Mouse (Mus musculus) kidney, embryonic 16.5 days (tissue): ENCODE results near the gene Exoc2. TPM values are rescaled to one million over a fixed set of nuclear protein-coding genes. Genes with fewer than 3 reads are reported as not detected.

Experiments used
- ATAC-seq: fragments of 200-750 bp; cut with Nextera tagmentation; 2 replicates; pipeline ENCODE4 v1.8.0; 2017; ENCODE audit warnings: moderate TSS enrichment; ENCODE audit not compliant: low FRiP score, low TSS enrichment
- H3K27ac ChIP-seq: fragments of 300-500 bp; sonication (generic); 2 replicates; pipeline ENCODE4 v1.5.1; 2014; ENCODE audit warnings: low read length
- H3K27me3 ChIP-seq: fragments of 300-500 bp; sonication (generic); 2 replicates; pipeline ENCODE4 v1.6.1; 2014; ENCODE audit warnings: low read length, control low read depth, mixed read lengths; ENCODE audit not compliant: insufficient read depth
- H3K36me3 ChIP-seq: fragments of 300-500 bp; sonication (generic); 2 replicates; pipeline ENCODE4 v1.6.1; 2014; ENCODE audit warnings: low read length, control low read depth, mixed read lengths; ENCODE audit not compliant: insufficient read depth
- H3K4me1 ChIP-seq: fragments of 300-500 bp; sonication (generic); 2 replicates; pipeline ENCODE4 v1.6.1; 2014; ENCODE audit warnings: low read length, control low read depth, mixed read lengths; ENCODE audit not compliant: insufficient read depth
- H3K4me2 ChIP-seq: fragments of 300-500 bp; sonication (generic); replicated peaks from 2 replicates; pipeline ENCODE4 v1.6.1; 2014; ENCODE audit warnings: low read depth, low read length
- H3K4me3 ChIP-seq: fragments of 300-500 bp; sonication (generic); 2 replicates; pipeline ENCODE4 v1.5.1; 2014; ENCODE audit warnings: mild to moderate bottlenecking, low read length
- H3K9ac ChIP-seq: fragments of 300-500 bp; sonication (generic); replicated peaks from 2 replicates; pipeline ENCODE4 v1.6.1; 2014; ENCODE audit warnings: low read length
- H3K9me3 ChIP-seq: fragments of 300-500 bp; sonication (generic); 2 replicates; pipeline ENCODE4 v1.6.1; 2016; ENCODE audit warnings: low read length, control low read depth
- WGBS: fragments of 180-500 bp; shearing (Covaris S2); extraction: QIAGEN DNeasy Blood & Tissue Kit; methylation state at CpG from one replicate; pipeline ENCODE4 v1.1.7; 2014; 5-methylcytosine and 5-hydroxymethylcytosine counted together
- polyA plus RNA-seq: library from polyadenylated mRNA; unstranded; fragments of >200 nt; fragmentation: Nextera tagmentation; extraction: Ambion mirVana; gene quantifications from 2 replicates; pipeline ENCODE4 v1.2.1, GENCODE M21; 2015

The Exoc2 gene
- polyA plus RNA-seq, 1 experiment from 2014 or later = 28.1 TPM

DNA sequence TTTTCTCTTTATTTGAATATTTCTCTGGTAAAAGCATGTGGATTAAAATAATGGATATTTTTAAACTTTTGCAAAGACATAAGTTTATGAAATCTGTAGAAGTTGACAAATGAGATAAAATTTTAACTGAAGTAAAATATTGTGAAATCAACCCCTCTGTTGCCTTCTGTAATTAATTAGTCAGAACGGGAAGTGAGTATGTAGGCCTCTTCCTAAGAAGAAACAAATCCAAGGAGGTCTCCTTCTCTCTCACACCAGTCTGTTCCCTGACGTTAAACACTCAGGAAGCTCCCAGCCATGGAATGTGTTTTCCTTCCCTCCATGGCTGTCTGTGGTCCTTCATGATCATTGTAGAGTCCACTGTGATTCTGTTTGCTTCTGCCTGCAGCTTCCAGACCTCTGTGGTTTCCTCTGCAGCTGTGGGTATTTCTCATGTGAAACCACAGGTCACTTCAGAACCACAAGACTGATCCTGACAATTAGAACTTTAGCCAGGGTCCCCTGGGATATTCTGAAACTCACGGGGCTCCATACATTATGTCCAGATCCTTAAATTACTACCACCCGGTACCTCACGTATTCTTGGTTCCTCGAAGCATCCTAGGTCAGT is 20.5 kb upstream of the Exoc2 start:
- H3K4me1 ChIP-seq = no peaks in the 10 kb centered on the region
- no peak overlapping the region for H3K4me3 ChIP-seq
- ATAC-seq = no peak
- H3K27ac ChIP-seq = no peak overlapping the region
- no peak overlapping the region for H3K9ac ChIP-seq
- H3K27me3 ChIP-seq = peaks cover 4% of the 10 kb centered on the region; the same call in 1 of the 2 replicates
- WGBS = 73% methylated on average over 6 of the region's 6 CpGs
- no peaks in the 10 kb centered on the region for H3K9me3 ChIP-seq
- no peak overlapping the region for H3K4me2 ChIP-seq
- H3K36me3 ChIP-seq = no peaks in the 10 kb centered on the region

- peaks cover 4% of the 10 kb centered on the region; the same call in 1 of the 2 replicates for H3K27me3 ChIP-seq
- H3K4me1 ChIP-seq = no peaks in the 10 kb centered on the region
- no peak overlapping the region for H3K4me2 ChIP-seq
- H3K9ac ChIP-seq = no peak overlapping the region
- 35% methylated on average over 3 of the region's 3 CpGs for WGBS
- no peaks in the 10 kb centered on the region for H3K9me3 ChIP-seq
- H3K4me3 ChIP-seq = no peak overlapping the region
- H3K36me3 ChIP-seq = no peaks in the 10 kb centered on the region
- no peak for ATAC-seq
- no peak overlapping the region for H3K27ac ChIP-seq
Measured at GRCm38 (mm10) chr13:30993819-30994218, 19.9 kb upstream of the Exoc2 start.

DNA sequence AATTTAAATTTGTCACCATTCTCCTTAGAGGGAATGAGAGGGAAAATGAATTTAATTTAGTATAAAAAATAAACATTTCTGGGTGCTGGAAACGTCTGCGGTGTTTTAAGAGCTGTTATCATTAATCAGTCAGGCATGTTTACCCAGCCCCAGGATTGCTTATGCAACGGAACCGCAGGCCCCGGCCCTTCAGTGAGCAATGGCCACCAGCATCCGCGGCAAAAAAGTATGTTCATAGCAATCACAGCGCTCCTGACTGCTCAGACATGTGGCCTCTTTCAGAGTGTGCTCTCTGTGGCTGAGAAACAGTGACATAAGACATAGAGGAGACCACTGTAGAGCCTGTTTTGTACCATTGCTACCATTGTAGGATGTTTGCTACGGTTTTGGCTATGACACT is 16.3 kb upstream of the Exoc2 start:
- H3K4me1 ChIP-seq = 0 out of 2 replicates have a peak, but pooled peaks cover 10% of the 10 kb centered on the region
- no peak for ATAC-seq
- H3K4me2 ChIP-seq = no peak overlapping the region
- H3K4me3 ChIP-seq = no peak overlapping the region
- no peak overlapping the region for H3K9ac ChIP-seq
- no peaks in the 10 kb centered on the region for H3K36me3 ChIP-seq
- H3K27me3 ChIP-seq = peaks cover 4% of the 10 kb centered on the region; the same call in 1 of the 2 replicates
- WGBS = 56% methylated on average over 9 of the region's 9 CpGs
- no peaks in the 10 kb centered on the region for H3K9me3 ChIP-seq
- no peak overlapping the region for H3K27ac ChIP-seq

- Histone ChIP-seq H3K9me3 (no peaks in the 10 kb centered on the region), H3K27ac (no peak overlapping the region), H3K9ac (no peak overlapping the region), H3K4me3 (no peak overlapping the region), H3K4me2 (no peak overlapping the region), H3K4me1 (0 out of 2 replicates have a peak, but pooled peaks cover 12% of the 10 kb centered on the region), H3K36me3 (no peaks in the 10 kb centered on the region), H3K27me3 (peaks cover 4% of the 10 kb centered on the region; the same call in 1 of the 2 replicates)
- WGBS = 79% methylated on average over 10 of the region's 10 CpGs
- ATAC-seq = no peak
Measured at GRCm38 (mm10) chr13:30989710-30990109, 15.8 kb upstream of the Exoc2 start.

GRCm38 (mm10) chr13:30987686-30988085 is 13.8 kb upstream of the Exoc2 start:
- H3K4me3 ChIP-seq = no peak overlapping the region
- no peaks in the 10 kb centered on the region for H3K9me3 ChIP-seq
- no peak overlapping the region for H3K4me2 ChIP-seq
- H3K36me3 ChIP-seq = no peaks in the 10 kb centered on the region
- 83% methylated on average over 2 of the region's 2 CpGs for WGBS
- peaks cover under 1% of the 10 kb centered on the region; the same call in 1 of the 2 replicates for H3K27me3 ChIP-seq
- 0 out of 2 replicates have a peak, but pooled peaks cover 12% of the 10 kb centered on the region for H3K4me1 ChIP-seq
- ATAC-seq = no peak
- no peak overlapping the region for H3K27ac ChIP-seq
- H3K9ac ChIP-seq = no peak overlapping the region

DNA sequence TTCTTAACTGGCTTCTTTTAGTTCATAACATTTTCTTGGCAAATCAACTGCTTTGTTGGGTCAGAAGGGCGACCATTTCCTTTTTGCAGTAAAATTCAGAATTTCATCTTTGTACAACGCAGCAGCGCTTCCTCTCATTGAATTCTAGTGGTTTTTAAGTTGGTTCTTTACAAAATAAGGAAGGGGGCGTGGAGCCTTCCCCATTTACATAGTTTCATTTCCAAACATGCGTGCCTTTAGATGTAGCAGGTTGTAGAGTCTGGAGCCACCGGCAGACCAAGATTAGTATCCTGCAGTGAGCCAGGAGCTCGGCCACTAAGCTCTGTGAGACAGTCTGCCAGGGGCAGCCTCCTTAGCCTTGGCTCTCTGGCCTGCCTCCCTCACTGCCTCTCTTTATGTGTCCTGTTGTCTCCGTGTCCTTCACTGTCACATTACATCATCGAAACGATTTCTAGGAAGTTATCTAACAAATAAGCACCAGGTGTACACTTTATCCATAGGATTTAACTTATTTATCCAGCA is 13.1 kb upstream of the Exoc2 start:
- Histone ChIP-seq H3K36me3 (no peaks in the 10 kb centered on the region), H3K27me3 (no peaks in the 10 kb centered on the region), H3K9me3 (no peaks in the 10 kb centered on the region), H3K4me3 (no peak overlapping the region), H3K9ac (no peak overlapping the region), H3K27ac (0 out of 2 replicates have a peak overlapping the region, but pooled peaks have one; percentile 9), H3K4me2 (no peak overlapping the region), H3K4me1 (0 out of 2 replicates have a peak, but pooled peaks cover 12% of the 10 kb centered on the region)
- 74% methylated on average over 10 of the region's 10 CpGs for WGBS
- no peak for ATAC-seq

DNA sequence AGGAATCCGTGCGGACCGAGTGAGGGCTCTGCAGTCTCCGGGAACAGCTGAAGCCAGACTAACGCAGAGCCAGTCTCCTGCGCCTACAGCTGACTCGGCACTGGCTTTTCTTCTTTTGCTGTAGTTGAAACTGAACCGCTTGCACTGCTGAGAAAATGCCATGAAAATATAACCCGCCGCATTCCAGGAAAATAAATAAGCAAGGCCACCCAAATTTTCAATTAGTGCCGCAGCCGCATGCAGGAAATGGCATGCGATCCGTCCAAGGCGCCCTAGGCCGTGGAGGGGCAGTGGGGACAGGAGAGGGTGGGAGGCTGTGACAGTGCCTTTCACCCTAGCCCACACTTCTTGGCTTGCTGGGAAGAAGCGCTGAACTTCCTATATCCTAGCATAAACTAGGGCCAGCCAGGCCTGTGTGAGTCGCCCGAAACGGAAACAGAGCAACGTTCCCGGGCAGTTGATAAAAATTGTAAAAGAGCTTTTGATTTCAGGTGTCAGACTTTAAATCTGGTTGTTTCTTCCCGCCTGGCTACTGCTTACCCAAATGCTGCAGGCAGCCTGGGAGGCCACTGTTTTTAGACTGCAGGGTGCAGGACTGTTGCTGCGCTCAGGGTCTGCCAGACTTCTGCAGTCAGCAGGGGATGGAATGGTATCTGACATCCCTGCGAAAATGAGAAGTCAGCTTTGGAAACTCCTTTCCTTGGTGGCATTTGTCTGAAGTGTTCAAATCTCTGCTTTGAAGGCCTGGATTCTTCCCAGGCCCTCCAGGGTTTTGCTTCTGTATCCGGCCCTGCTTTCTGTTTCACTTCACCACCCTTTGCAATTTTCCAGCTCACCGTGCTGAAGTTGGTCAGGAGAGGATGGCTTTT is 11.9 kb upstream of the Exoc2 start:
- 16% methylated on average over 27 of the region's 27 CpGs for WGBS
- Histone ChIP-seq H3K27me3 (no peaks in the 10 kb centered on the region), H3K4me2 (peak overlapping the region; percentile 68), H3K4me1 (0 out of 2 replicates have a peak, but pooled peaks cover 12% of the 10 kb centered on the region), H3K9me3 (no peaks in the 10 kb centered on the region), H3K36me3 (no peaks in the 10 kb centered on the region), H3K27ac (peak overlapping the region; percentile 23; the same call in 1 of the 2 replicates), H3K4me3 (peak overlapping the region; percentile 42), H3K9ac (peak overlapping the region; percentile 36)
- peak; percentile 70; the same call in 1 of the 2 replicates for ATAC-seq

GRCm38 (mm10) chr13:30985275-30985597 is 11.3 kb upstream of the Exoc2 start:
- no peak for ATAC-seq
- Histone ChIP-seq H3K27me3 (no peaks in the 10 kb centered on the region), H3K4me2 (peak overlapping the region; percentile 68), H3K4me3 (peak overlapping the region; percentile 42), H3K4me1 (0 out of 2 replicates have a peak, but pooled peaks cover 12% of the 10 kb centered on the region), H3K9ac (peak overlapping the region; percentile 36), H3K9me3 (no peaks in the 10 kb centered on the region), H3K27ac (no peak overlapping the region), H3K36me3 (no peaks in the 10 kb centered on the region)
- WGBS = 21% methylated on average over 13 of the region's 13 CpGs

DNA sequence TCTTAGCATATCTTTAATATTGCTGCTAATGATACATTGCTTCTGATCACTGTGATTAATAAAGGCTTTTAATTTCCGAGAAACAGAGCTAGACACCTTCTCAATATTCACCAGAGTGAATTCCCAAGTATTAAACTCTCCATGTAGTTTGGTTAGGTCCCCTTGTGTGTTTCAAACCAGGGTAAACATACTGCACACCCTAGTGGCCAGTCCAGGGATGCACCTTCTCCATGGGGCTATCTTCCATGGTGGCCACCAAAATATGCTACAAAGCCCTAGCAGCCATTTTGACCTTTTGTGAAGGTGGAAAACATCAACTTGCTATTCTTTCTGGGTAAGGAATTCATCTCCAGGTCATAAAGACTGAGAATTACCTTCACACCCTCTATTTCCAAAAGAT is 7.8 kb upstream of the Exoc2 start:
- Histone ChIP-seq H3K4me3 (no peak overlapping the region), H3K4me1 (0 out of 2 replicates have a peak, but pooled peaks cover 12% of the 10 kb centered on the region), H3K9me3 (no peaks in the 10 kb centered on the region), H3K27me3 (no peaks in the 10 kb centered on the region; the same call in 1 of the 2 replicates), H3K27ac (no peak overlapping the region), H3K4me2 (no peak overlapping the region), H3K9ac (no peak overlapping the region), H3K36me3 (no peaks in the 10 kb centered on the region)
- ATAC-seq = no peak
- 63% methylated on average over 1 of the region's 1 CpGs for WGBS
